Mouse (Mus musculus) CH12.LX (cell line): ENCODE measurements around the gene Rtn2. TPM values are rescaled to one million over a fixed set of nuclear protein-coding genes. Genes with fewer than 3 reads are reported as not detected.
A peak's percentile ranks its signal among the peaks of the same experiment; 100 is the strongest.

Experiments used
- DNase-seq: peaks from one replicate; pipeline ENCODE4 v3.0.0-alpha.2; 2013; ENCODE audit errors: extremely low read depth
- H3K27ac ChIP-seq: 2 replicates; pipeline ENCODE4 v1.5.1; 2012; ENCODE audit warnings: low read depth, mild to moderate bottlenecking, control low read depth, moderate library complexity; ENCODE audit not compliant: insufficient read depth
- H3K27me3 ChIP-seq: replicated peaks from 2 replicates; pipeline ENCODE3; 2012; ENCODE audit warnings: inconsistent platforms
- H3K36me3 ChIP-seq, 2 experiments: replicated peaks in 1 of 2; 2 replicates each; pipeline versions ENCODE3 to v1.6.1; 2012; ENCODE audit warnings: inconsistent platforms in 1 of 2, low read length in 1 of 2, mild to moderate bottlenecking in 1 of 2, mixed read lengths in 1 of 2, moderate library complexity in 1 of 2; ENCODE audit not compliant: control insufficient read depth in 1 of 2, insufficient read depth in 1 of 2
- H3K4me1 ChIP-seq, 2 experiments: 2 replicates each; pipeline ENCODE4 v1.6.1; 2012; ENCODE audit warnings: inconsistent platforms in 1 of 2, moderate library complexity in 1 of 2; ENCODE audit not compliant: insufficient read depth in 2 of 2, control insufficient read depth in 1 of 2
- H3K4me2 ChIP-seq: 2 replicates; pipeline ENCODE4 v1.6.1; 2012; ENCODE audit warnings: low read depth, mild to moderate bottlenecking, control low read depth; ENCODE audit not compliant: poor library complexity, insufficient read depth, severe bottlenecking
- H3K4me3 ChIP-seq, 3 experiments: fragments of 150-350 bp in 1 of 3; sonication (generic) in 1 of 3; replicated peaks in 1 of 3; 2 replicates each; pipeline versions ENCODE3 to v1.5.1; 2011 to 2012; ENCODE audit warnings: low read depth in 2 of 3, low read length in 2 of 3, mild to moderate bottlenecking in 2 of 3, moderate library complexity in 2 of 3, control low read depth in 1 of 3, improper control_type of control experiment in 1 of 3, inconsistent platforms in 1 of 3, mixed read lengths in 1 of 3; ENCODE audit not compliant: poor library complexity in 1 of 3
- H3K79me2 ChIP-seq: replicated peaks from 2 replicates; pipeline ENCODE4 v1.6.1; 2012; ENCODE audit warnings: mild to moderate bottlenecking, moderate library complexity; ENCODE audit not compliant: control insufficient read depth, poor library complexity, insufficient read depth, severe bottlenecking; ENCODE audit errors: extremely low read depth
- H3K9ac ChIP-seq: 2 replicates; pipeline ENCODE4 v1.6.1; 2012; ENCODE audit warnings: low read depth, mild to moderate bottlenecking, control low read depth, moderate library complexity; ENCODE audit not compliant: insufficient read depth
- H3K9me3 ChIP-seq: replicated peaks from 2 replicates; pipeline ENCODE3; 2012; ENCODE audit warnings: low read length, inconsistent platforms, mixed read lengths
- BHLHE40 ChIP-seq: IDR thresholded peaks from 2 replicates; pipeline ENCODE4 v1.6.1; 2011; ENCODE audit warnings: mild to moderate bottlenecking, low read depth, low read length, improper control_type of control experiment
- CHD2 ChIP-seq: IDR thresholded peaks from 2 replicates; pipeline ENCODE4 v1.6.1; 2011; ENCODE audit warnings: low read length, improper control_type of control experiment
- E2F4 ChIP-seq: IDR thresholded peaks from 2 replicates; pipeline ENCODE4 v1.6.1; 2011; ENCODE audit warnings: low read depth, low read length, improper control_type of control experiment; ENCODE audit not compliant: insufficient replicate concordance
- ELF1 ChIP-seq: IDR thresholded peaks from 2 replicates; pipeline ENCODE4 v1.6.1; 2014; ENCODE audit warnings: low read depth, mild to moderate bottlenecking, inconsistent platforms, low read length, improper control_type of control experiment
- EP300 ChIP-seq: IDR thresholded peaks from 2 replicates; pipeline ENCODE4 v1.6.1; 2011; ENCODE audit warnings: low read length, improper control_type of control experiment
- HCFC1 ChIP-seq: IDR thresholded peaks from 2 replicates; pipeline ENCODE4 v1.6.1; 2012; ENCODE audit warnings: low read depth, mild to moderate bottlenecking, inconsistent platforms, low read length, improper control_type of control experiment
- JUN ChIP-seq: IDR thresholded peaks from 2 replicates; pipeline ENCODE4 v1.6.1; 2011; ENCODE audit warnings: low read depth, mild to moderate bottlenecking, low read length, improper control_type of control experiment, moderate library complexity; ENCODE audit not compliant: insufficient read depth
- KAT2A ChIP-seq: IDR thresholded peaks from 2 replicates; pipeline ENCODE4 v1.6.1; 2012; ENCODE audit warnings: low read length, improper control_type of control experiment, inconsistent platforms; ENCODE audit not compliant: insufficient replicate concordance
- MAX ChIP-seq: IDR thresholded peaks from 2 replicates; pipeline ENCODE4 v1.6.1; 2011; ENCODE audit warnings: low read length, improper control_type of control experiment
- MAZ ChIP-seq: IDR thresholded peaks from 2 replicates; pipeline ENCODE4 v1.6.1; 2012; ENCODE audit warnings: low read depth, mild to moderate bottlenecking, inconsistent platforms, low read length, improper control_type of control experiment, moderate library complexity
- MEF2A ChIP-seq: IDR thresholded peaks from 2 replicates; pipeline ENCODE4 v1.6.1; 2014; ENCODE audit warnings: low read depth, mild to moderate bottlenecking, inconsistent platforms, low read length, improper control_type of control experiment, borderline replicate concordance
- MXI1 ChIP-seq: IDR thresholded peaks from 2 replicates; pipeline ENCODE4 v1.6.1; 2011; ENCODE audit warnings: mild to moderate bottlenecking, low read depth, low read length, improper control_type of control experiment
- NELFE ChIP-seq: IDR thresholded peaks from 2 replicates; pipeline ENCODE4 v1.6.1; 2011; ENCODE audit warnings: low read depth, low read length, improper control_type of control experiment
- NRF1 ChIP-seq: IDR thresholded peaks from 2 replicates; pipeline ENCODE4 v1.6.1; 2014; ENCODE audit warnings: low read depth, mild to moderate bottlenecking, inconsistent platforms, low read length, improper control_type of control experiment, moderate library complexity
- PAX5 ChIP-seq: IDR thresholded peaks from 2 replicates; pipeline ENCODE4 v1.6.1; 2012; ENCODE audit warnings: low read length, inconsistent platforms, mixed read lengths
- POLR2AphosphoS2 ChIP-seq: IDR thresholded peaks from 2 replicates; pipeline ENCODE4 v1.6.1; 2011; ENCODE audit warnings: low read depth, low read length, improper control_type of control experiment
- RCOR1 ChIP-seq: conservative IDR thresholded peaks from 2 replicates; pipeline ENCODE4 v1.6.1; 2012; ENCODE audit warnings: low read depth, mild to moderate bottlenecking, inconsistent platforms, low read length, improper control_type of control experiment
- SIN3A ChIP-seq: IDR thresholded peaks from 2 replicates; pipeline ENCODE4 v1.6.1; 2012; ENCODE audit warnings: low read length, improper control_type of control experiment, inconsistent platforms
- TBP ChIP-seq: conservative IDR thresholded peaks from 2 replicates; pipeline ENCODE4 v1.6.1; 2011; ENCODE audit warnings: low read depth, low read length, improper control_type of control experiment
- TCF12 ChIP-seq: IDR thresholded peaks from 2 replicates; pipeline ENCODE4 v1.6.1; 2014; ENCODE audit warnings: low read depth, mild to moderate bottlenecking, inconsistent platforms, low read length, improper control_type of control experiment
- UBTF ChIP-seq: IDR thresholded peaks from 2 replicates; pipeline ENCODE4 v1.6.1; 2012; ENCODE audit warnings: low read depth, mild to moderate bottlenecking, inconsistent platforms, low read length, improper control_type of control experiment, moderate library complexity
- USF1 ChIP-seq: IDR thresholded peaks from 2 replicates; pipeline ENCODE4 v1.6.1; 2014; ENCODE audit warnings: low read depth, mild to moderate bottlenecking, inconsistent platforms, low read length, improper control_type of control experiment
- USF2 ChIP-seq: conservative IDR thresholded peaks from 2 replicates; pipeline ENCODE4 v1.6.1; 2011; ENCODE audit warnings: low read depth, low read length, improper control_type of control experiment
- ZC3H11A ChIP-seq: IDR thresholded peaks from 2 replicates; pipeline ENCODE4 v1.6.1; 2012; ENCODE audit warnings: low read depth, mild to moderate bottlenecking, inconsistent platforms, low read length, improper control_type of control experiment
- ZKSCAN1 ChIP-seq: IDR thresholded peaks from 2 replicates; pipeline ENCODE4 v1.6.1; 2012; ENCODE audit warnings: low read depth, inconsistent platforms, low read length, improper control_type of control experiment, borderline replicate concordance
- ZNF384 ChIP-seq: IDR thresholded peaks from 2 replicates; pipeline ENCODE4 v1.6.1; 2012; ENCODE audit warnings: low read depth, low read length, improper control_type of control experiment, inconsistent platforms
- dilution Hi-C: fragments of 300-500 bp; cut with MboI; formaldehyde crosslinking; loops from 2 replicates; pipeline ENCODE4 v1.14.3; 2020; ENCODE audit warnings: low sequenced_read_pairs; ENCODE audit not compliant: extremely low pct_unique_long_range_greater_than_20kb, extremely low pct_ligation_motif_present
- in situ Hi-C: fragments of 300-500 bp; cut with MboI; formaldehyde crosslinking; loops from 3 replicates; pipeline ENCODE4 v1.14.3; 2019; ENCODE audit warnings: low sequenced_read_pairs, low pct_ligation_motif_present, low pct_unique_long_range_greater_than_20kb, mixed read lengths
- polyA plus RNA-seq: library from polyadenylated mRNA; unstranded; fragments of >175 nt; gene quantifications from 2 replicates; pipeline ENCODE4 v1.2.1, GENCODE M21; 2012; ENCODE audit warnings: low read depth; ENCODE audit not compliant: insufficient read length
- total RNA-seq, 2 experiments: library from RNA; depleted of rRNA; stranded (reverse); fragments of 300-350 nt in 1 of 2; fragments of >200 nt in 1 of 2; gene quantifications; 2 replicates each; pipeline ENCODE4 v1.2.3; 2012 to 2014

Rtn2 gene
- total and polyA plus RNA-seq, 3 experiments, result 0.56 to 0.76 (median 0.72) TPM

DNA sequence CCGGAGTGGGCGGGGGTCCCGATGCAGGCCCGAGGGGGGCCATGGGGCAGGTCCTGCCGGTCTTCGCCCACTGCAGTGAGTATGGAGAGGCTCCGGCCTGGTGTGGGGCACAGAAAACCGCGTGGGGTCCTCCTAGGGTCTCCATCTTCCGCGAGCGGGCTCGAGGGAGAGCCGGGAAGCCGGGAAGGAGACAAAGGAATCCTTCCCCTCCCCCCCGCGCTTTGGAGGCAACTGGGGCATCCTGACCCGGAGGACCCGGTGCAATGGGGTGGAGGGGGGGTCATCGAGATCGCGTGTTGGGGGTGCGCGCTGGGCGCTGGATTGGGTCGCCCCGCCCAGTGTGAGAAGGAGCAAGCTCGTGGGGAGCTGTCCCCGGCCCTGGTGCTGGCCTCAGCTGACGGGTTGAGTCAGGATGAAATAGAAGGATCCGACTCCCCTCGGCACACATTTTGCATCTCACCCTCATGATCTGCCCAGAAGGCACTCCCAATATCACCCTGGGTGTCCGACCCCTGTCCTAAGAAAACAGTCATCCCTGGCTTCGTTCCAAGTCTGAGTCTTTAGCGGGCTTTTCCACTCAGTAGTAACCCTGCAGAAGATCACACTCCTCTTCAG, 474 bp downstream of the Rtn2 start:
- no peak overlapping the region for H3K27ac ChIP-seq
- H3K9me3 ChIP-seq, result no peaks in the 10 kb centered on the region
- H3K9ac ChIP-seq, result peak overlapping the region; percentile 12; the same call in 1 of the 2 replicates
- dilution Hi-C loops, result no loop called here
- DNase-seq, result no peak
- TF ChIP-seq USF1 (no peak), USF2 (no peak), MAZ (no peak), NRF1 (no peak), TBP (no peak), ZC3H11A (no peak), MEF2A (no peak), MAX (0 out of 2 replicates have a peak, but pooled peaks have one; percentile 21), UBTF (no peak), MXI1 (peak; percentile 95), E2F4 (no peak), NELFE (no peak), HCFC1 (no peak), PAX5 (no peak), TCF12 (no peak), ZKSCAN1 (no peak), KAT2A (no peak), POLR2AphosphoS2 (no peak), SIN3A (peak; percentile 92), ELF1 (no peak), ZNF384 (no peak), BHLHE40 (no peak), JUN (no peak), EP300 (no peak), CHD2 (no peak), RCOR1 (no peak)
- TF ChIP-seq, all 38 proteins: peak for 3
- H3K4me2 ChIP-seq, result peak overlapping the region; percentile 92
- in situ Hi-C loops, result loop anchor here (5.0 kb wide), 1 partner anchor 101 kb away; no protein-coding TSS in a partner anchor
- no peaks in the 10 kb centered on the region for H3K36me3 ChIP-seq
- H3K27me3 ChIP-seq, result peaks cover 40% of the 10 kb centered on the region
- no peaks in the 10 kb centered on the region for H3K79me2 ChIP-seq
- peaks cover 0 to 10% of the 10 kb centered on the region in 2 experiments; a peak in 3 of 4 replicates for H3K4me1 ChIP-seq
- peak overlapping the region in 2 of 3 experiments; percentile 26 to 58 for H3K4me3 ChIP-seq
